Mouse (Mus musculus): ENCODE measurements at regions not wholly inside any gene's neighbourhood (a gene's known extent, or its start where the extent isn't known, plus 50 kb on each side); places are given as distances from the start of the nearest gene placed in this dataset.

GRCm38 (mm10) chr15:52095629-52096190 lies 1789.0 kb upstream of the Gm7489 start:
- DNase-seq (ENCODE audit: low spot score in 2 of 2) = no peak

- DNase-seq (ENCODE audit: low spot score in 2 of 2) = no peak
Observed at GRCm38 (mm10) chr15:52108761-52109160, 1775.9 kb upstream of the Gm7489 start.

- DNase-seq (ENCODE audit: low spot score in 2 of 2) = no peak
Observed at GRCm38 (mm10) chr15:52114368-52115036, 1770.2 kb upstream of the Gm7489 start.

GRCm38 (mm10) chr15:52136693-52137092 lies 1748.0 kb upstream of the Gm7489 start:
- DNase-seq (ENCODE audit: low spot score in 2 of 2) = no peak

GRCm38 (mm10) chr15:52153421-52153820 lies 1731.3 kb upstream of the Gm7489 start:
- DNase-seq (ENCODE audit: low spot score in 2 of 2) = no peak

GRCm38 (mm10) chr15:52155784-52156183 lies 1728.9 kb upstream of the Gm7489 start:
- DNase-seq (ENCODE audit: low spot score in 2 of 2) = no peak

- DNase-seq (ENCODE audit: low spot score in 2 of 2) = no peak
Observed at GRCm38 (mm10) chr15:52156779-52157178, 1727.9 kb upstream of the Gm7489 start.

- DNase-seq (ENCODE audit: low spot score in 2 of 2) = peak; percentile 1 to 21
Observed at GRCm38 (mm10) chr15:52160181-52161088, 1724.3 kb upstream of the Gm7489 start.

GRCm38 (mm10) chr15:52161089-52161442 lies 1723.6 kb upstream of the Gm7489 start:
- no peak for DNase-seq (ENCODE audit: low spot score in 2 of 2)

GRCm38 (mm10) chr15:52161568-52162316 lies 1723.0 kb upstream of the Gm7489 start:
- DNase-seq (ENCODE audit: low spot score in 2 of 2) = no peak

- DNase-seq (ENCODE audit: low spot score in 2 of 2) = no peak
Observed at GRCm38 (mm10) chr15:52166144-52166543, 1718.6 kb upstream of the Gm7489 start.

- no peak for DNase-seq (ENCODE audit: low spot score in 2 of 2)
Observed at GRCm38 (mm10) chr15:52166595-52167443, 1717.9 kb upstream of the Gm7489 start.

- no peak for DNase-seq (ENCODE audit: low spot score in 2 of 2)
Observed at GRCm38 (mm10) chr15:52167811-52168210, 1716.9 kb upstream of the Gm7489 start.

GRCm38 (mm10) chr15:52176951-52177350 lies 1707.8 kb upstream of the Gm7489 start:
- no peak for DNase-seq (ENCODE audit: low spot score in 2 of 2)

GRCm38 (mm10) chr15:52178668-52179067 lies 1706.0 kb upstream of the Gm7489 start:
- no peak for DNase-seq (ENCODE audit: low spot score in 2 of 2)

GRCm38 (mm10) chr15:52179379-52179778 lies 1705.3 kb upstream of the Gm7489 start:
- DNase-seq (ENCODE audit: low spot score in 2 of 2) = no peak

GRCm38 (mm10) chr15:52191176-52191575 lies 1693.5 kb upstream of the Gm7489 start:
- no peak for DNase-seq (ENCODE audit: low spot score in 2 of 2)

GRCm38 (mm10) chr15:52207271-52207670 lies 1677.4 kb upstream of the Gm7489 start:
- DNase-seq (ENCODE audit: low spot score in 2 of 2) = no peak

- no peak for DNase-seq (ENCODE audit: low spot score in 2 of 2)
Observed at GRCm38 (mm10) chr15:52232442-52232841, 1652.3 kb upstream of the Gm7489 start.

GRCm38 (mm10) chr15:52236220-52236619 lies 1648.5 kb upstream of the Gm7489 start:
- no peak for DNase-seq (ENCODE audit: low spot score in 2 of 2)

- no peak for DNase-seq (ENCODE audit: low spot score in 2 of 2)
Observed at GRCm38 (mm10) chr15:52242890-52243289, 1641.8 kb upstream of the Gm7489 start.

All from heart, adult 9 months (tissue).